Mouse (Mus musculus): Measurements from ENCODE around the gene Cyth3.

The Cyth3 gene

GRCm38 (mm10) chr5:143663074-143663687, 40.9 kb downstream of the Cyth3 start:
- DNase-seq (ENCODE audit: extremely low read depth, insufficient read length, low spot score), result no peak

GRCm38 (mm10) chr5:143665561-143665960, 43.3 kb downstream of the Cyth3 start:
- no peak for DNase-seq (ENCODE audit: extremely low read depth, insufficient read length, low spot score)

- DNase-seq (ENCODE audit: extremely low read depth, insufficient read length, low spot score), result no peak
These were observed 43.8 kb downstream of the Cyth3 start for GRCm38 (mm10) chr5:143666015-143666414.

- peak; percentile 56 for DNase-seq (ENCODE audit: extremely low read depth, insufficient read length, low spot score)
These were observed 46.6 kb downstream of the Cyth3 start for GRCm38 (mm10) chr5:143668884-143669283.

GRCm38 (mm10) chr5:143669393-143669792, 47.1 kb downstream of the Cyth3 start:
- DNase-seq (ENCODE audit: extremely low read depth, insufficient read length, low spot score), result peak; percentile 45

GRCm38 (mm10) chr5:143669839-143670238, 47.6 kb downstream of the Cyth3 start:
- peak; percentile 51 for DNase-seq (ENCODE audit: extremely low read depth, insufficient read length, low spot score)

GRCm38 (mm10) chr5:143670740-143671415, 48.6 kb downstream of the Cyth3 start:
- peak; percentile 62 for DNase-seq (ENCODE audit: extremely low read depth, insufficient read length, low spot score)

- peak; percentile 44 for DNase-seq (ENCODE audit: extremely low read depth, insufficient read length, low spot score)
These were observed 52.3 kb downstream of the Cyth3 start for GRCm38 (mm10) chr5:143674576-143674975.

GRCm38 (mm10) chr5:143676218-143676985, 54.2 kb downstream of the Cyth3 start:
- DNase-seq (ENCODE audit: extremely low read depth, insufficient read length, low spot score), result no peak

- no peak for DNase-seq (ENCODE audit: extremely low read depth, insufficient read length, low spot score)
These were observed 55.1 kb downstream of the Cyth3 start for GRCm38 (mm10) chr5:143677363-143677762.

GRCm38 (mm10) chr5:143678634-143679271, 56.5 kb downstream of the Cyth3 start:
- peak; percentile 38 for DNase-seq (ENCODE audit: extremely low read depth, insufficient read length, low spot score)

- no peak for DNase-seq (ENCODE audit: extremely low read depth, insufficient read length, low spot score)
These were observed 57.4 kb downstream of the Cyth3 start for GRCm38 (mm10) chr5:143679654-143680053.

- DNase-seq (ENCODE audit: extremely low read depth, insufficient read length, low spot score), result no peak
These were observed 61.4 kb downstream of the Cyth3 start for GRCm38 (mm10) chr5:143683696-143684095.

- DNase-seq (ENCODE audit: extremely low read depth, insufficient read length, low spot score), result no peak
These were observed 62.7 kb downstream of the Cyth3 start for GRCm38 (mm10) chr5:143684911-143685390.

- DNase-seq (ENCODE audit: extremely low read depth, insufficient read length, low spot score), result no peak
These were observed 64.2 kb downstream of the Cyth3 start for GRCm38 (mm10) chr5:143686456-143686855.

GRCm38 (mm10) chr5:143687589-143687988, 65.3 kb downstream of the Cyth3 start:
- no peak for DNase-seq (ENCODE audit: extremely low read depth, insufficient read length, low spot score)

GRCm38 (mm10) chr5:143690392-143690791, 68.1 kb downstream of the Cyth3 start:
- no peak for DNase-seq (ENCODE audit: extremely low read depth, insufficient read length, low spot score)

- no peak for DNase-seq (ENCODE audit: extremely low read depth, insufficient read length, low spot score)
These were observed 68.7 kb downstream of the Cyth3 start for GRCm38 (mm10) chr5:143690926-143691325.

GRCm38 (mm10) chr5:143696323-143696722, 74.1 kb downstream of the Cyth3 start:
- DNase-seq (ENCODE audit: extremely low read depth, insufficient read length, low spot score), result no peak

- DNase-seq (ENCODE audit: extremely low read depth, insufficient read length, low spot score), result no peak
These were observed 76.2 kb downstream of the Cyth3 start for GRCm38 (mm10) chr5:143698454-143698853.

GRCm38 (mm10) chr5:143700247-143700646, 78.0 kb downstream of the Cyth3 start:
- DNase-seq (ENCODE audit: extremely low read depth, insufficient read length, low spot score), result no peak
